Mouse (Mus musculus): ENCODE results near the gene Sycn. TPM values are rescaled to one million over a fixed set of nuclear protein-coding genes. Genes with fewer than 3 reads are reported as not detected.
"Not testable (repeated sequence)": the region's sequence is repeated elsewhere in the genome, so short reads cannot be mapped to it uniquely, and the experiment has no call there.

Sycn gene
- not detected in 2 replicates for polyA plus RNA-seq (2016; fragmentation: Nextera tagmentation; extraction: Ambion mirVana)

DNA sequence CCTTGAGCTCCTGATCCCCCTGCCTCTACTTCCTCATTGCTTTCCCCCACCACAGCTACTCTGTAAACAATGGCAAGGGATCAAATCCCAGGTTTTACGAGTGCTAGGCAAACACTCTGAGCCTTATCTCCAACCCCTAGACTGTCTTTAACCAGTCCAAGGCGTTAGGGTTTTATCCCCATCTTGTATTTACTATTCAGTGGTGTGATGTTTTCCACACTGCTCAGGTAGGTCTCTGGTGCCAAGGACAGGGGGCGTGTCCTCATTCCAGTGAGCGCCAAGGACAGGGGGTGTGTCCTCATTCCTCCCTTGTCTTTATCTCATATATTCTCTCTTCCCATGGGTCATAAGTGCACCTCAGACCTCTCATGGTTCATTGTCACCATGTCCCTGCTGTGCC is at the start of gene Sycn:
Gene Sycn, plus strand, starts transcription at position 360 of the 400 bp plus-strand sequence.
- no peak for ATAC-seq (ENCODE audit: low FRiP score, low read depth)
- peaks cover 8% of the 10 kb centered on the region; the same call in 1 of the 2 replicates for H3K4me1 ChIP-seq
- 83% methylated on average over 4 of the region's 4 CpGs for WGBS

DNA sequence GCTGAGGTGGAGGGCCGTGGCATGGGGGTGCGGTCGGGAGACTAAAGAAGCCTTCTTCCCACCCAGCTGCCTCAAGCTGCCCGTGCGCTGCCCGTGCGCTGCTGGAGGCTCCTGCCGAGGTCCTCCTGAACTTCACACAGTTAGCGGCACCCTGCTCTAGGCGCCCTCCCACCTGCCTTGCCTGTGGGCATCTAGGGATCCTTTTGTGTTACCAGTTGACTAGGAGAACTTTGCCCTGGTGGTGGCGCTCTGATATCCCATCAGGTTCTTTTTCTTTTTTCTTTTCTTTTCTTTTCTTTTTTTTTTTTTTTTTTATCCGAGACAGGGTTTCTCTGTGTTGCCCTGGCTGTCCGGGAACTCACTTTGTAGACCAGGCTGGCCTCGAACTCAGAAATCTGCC is 49.8 kb upstream of the Sycn start:
- Histone ChIP-seq H3K27me3 (replicated peaks) (peaks cover 7% of the 10 kb centered on the region; the same call in 1 of the 2 replicates), H3K4me1 (peaks cover 6% of the 10 kb centered on the region; the same call in 1 of the 2 replicates), H3K36me3 (no peaks in the 10 kb centered on the region), H3K9me3 (no peaks in the 10 kb centered on the region), H3K9ac (no peak overlapping the region), H3K4me2 (replicated peaks) (peak overlapping the region; percentile 12; the same call in 1 of the 2 replicates), H3K4me3 (no peak overlapping the region), H3K27ac (no peak overlapping the region)
- WGBS: 41% methylated on average over 14 of the region's 14 CpGs
- ATAC-seq (ENCODE audit: low FRiP score, low read depth): no peak

More for the DNA sequence above, at the start of gene Sycn:
- no peak within 1 kb of the TSS for H3K27ac ChIP-seq
- no peak within 1 kb of the TSS for H3K4me3 ChIP-seq
- no peaks in the 10 kb centered on the region for H3K36me3 ChIP-seq
- H3K4me2 ChIP-seq (replicated peaks): no peak within 1 kb of the TSS
- no peaks in the 10 kb centered on the region for H3K9me3 ChIP-seq
- H3K9ac ChIP-seq: no peak within 1 kb of the TSS
- peaks cover 16% of the 10 kb centered on the region for H3K27me3 ChIP-seq (replicated peaks)

DNA sequence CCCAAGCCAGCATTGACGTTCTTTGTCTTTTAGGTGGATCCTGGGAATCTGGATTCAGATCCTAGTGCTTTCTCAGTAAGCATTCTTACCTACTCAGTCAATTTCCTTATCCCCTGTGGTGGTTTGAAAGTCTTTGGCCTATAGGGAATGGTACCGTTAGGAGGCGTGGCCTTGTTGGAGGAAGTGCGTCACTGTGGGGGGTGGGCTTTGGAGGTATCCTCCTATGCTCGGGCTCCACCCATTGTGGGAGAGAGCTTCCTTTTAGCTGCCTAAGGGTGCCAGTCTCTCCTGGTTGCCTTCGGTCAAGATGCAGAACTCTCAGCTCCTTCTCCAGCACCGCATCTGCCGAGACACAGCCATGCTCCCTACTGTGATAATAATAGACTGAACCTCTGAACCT is 48.4 kb upstream of the Sycn start:
- H3K27ac ChIP-seq: no peak overlapping the region
- no peak overlapping the region for H3K9ac ChIP-seq
- 85% methylated on average over 8 of the region's 8 CpGs for WGBS
- no peaks in the 10 kb centered on the region for H3K9me3 ChIP-seq
- H3K4me3 ChIP-seq: no peak overlapping the region
- ATAC-seq (ENCODE audit: low FRiP score, low read depth): no peak
- peaks cover 7% of the 10 kb centered on the region; the same call in 1 of the 2 replicates for H3K27me3 ChIP-seq (replicated peaks)
- no peaks in the 10 kb centered on the region for H3K36me3 ChIP-seq
- no peak overlapping the region for H3K4me2 ChIP-seq (replicated peaks)
- H3K4me1 ChIP-seq: peaks cover 6% of the 10 kb centered on the region; the same call in 1 of the 2 replicates

DNA sequence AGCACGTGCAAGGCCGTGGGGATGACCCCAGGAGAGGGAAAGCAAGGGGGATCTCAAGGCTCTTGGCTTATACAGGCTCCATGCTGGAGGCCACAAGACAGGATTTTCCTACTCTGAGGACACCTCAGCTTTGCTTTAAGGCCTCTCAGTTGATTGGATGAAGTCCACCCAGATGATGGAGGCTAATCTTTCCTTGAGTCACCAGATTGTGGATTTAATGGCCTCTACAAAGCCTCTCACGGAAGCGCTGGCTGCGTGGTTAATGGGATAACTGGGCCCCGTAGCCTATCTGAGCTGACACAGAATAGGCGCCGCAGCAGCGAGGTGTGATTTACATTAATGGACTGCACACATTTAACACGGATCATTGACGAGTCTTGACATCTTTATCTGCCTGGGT is 45.3 kb upstream of the Sycn start:
- H3K9ac ChIP-seq: no peak overlapping the region
- no peaks in the 10 kb centered on the region for H3K27me3 ChIP-seq (replicated peaks)
- H3K4me1 ChIP-seq: no peaks in the 10 kb centered on the region
- H3K27ac ChIP-seq: no peak overlapping the region
- whole genome bisulfite sequencing: 66% methylated on average over 11 of the region's 11 CpGs
- H3K36me3 ChIP-seq: no peaks in the 10 kb centered on the region
- ATAC-seq (ENCODE audit: low FRiP score, low read depth): peak; percentile 25; the same call in 1 of the 2 replicates
- no peaks in the 10 kb centered on the region for H3K9me3 ChIP-seq
- no peak overlapping the region for H3K4me2 ChIP-seq (replicated peaks)
- H3K4me3 ChIP-seq: no peak overlapping the region

DNA sequence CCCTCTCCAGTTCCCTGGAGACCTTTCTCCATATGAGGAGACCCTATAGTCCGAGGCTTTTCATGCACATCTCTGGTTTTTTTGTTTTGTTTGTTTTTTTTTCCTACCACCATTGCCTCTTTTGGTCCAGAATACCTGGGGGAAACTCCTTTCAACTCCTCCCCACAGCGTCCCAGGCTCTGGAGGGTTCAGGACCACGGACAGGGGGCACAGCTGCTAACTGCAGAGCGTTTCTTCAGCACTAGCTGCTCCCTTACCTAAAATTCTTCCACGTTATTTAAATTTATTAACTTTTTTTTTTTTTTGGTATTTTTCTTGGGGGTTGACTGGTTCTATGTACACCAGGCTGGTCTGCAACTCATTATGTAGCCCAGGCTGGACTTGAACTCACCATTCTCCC is 35.1 kb upstream of the Sycn start:
- H3K4me1 ChIP-seq: no peaks in the 10 kb centered on the region
- WGBS: 12% methylated on average over 5 of the region's 5 CpGs
- H3K27ac ChIP-seq: no peak overlapping the region
- no peaks in the 10 kb centered on the region for H3K36me3 ChIP-seq
- H3K9me3 ChIP-seq: peaks cover 7% of the 10 kb centered on the region; the same call in 1 of the 2 replicates
- ATAC-seq (ENCODE audit: low FRiP score, low read depth): no peak
- H3K4me2 ChIP-seq (replicated peaks): no peak overlapping the region
- no peak overlapping the region for H3K9ac ChIP-seq
- H3K27me3 ChIP-seq (replicated peaks): no peaks in the 10 kb centered on the region
- no peak overlapping the region for H3K4me3 ChIP-seq

DNA sequence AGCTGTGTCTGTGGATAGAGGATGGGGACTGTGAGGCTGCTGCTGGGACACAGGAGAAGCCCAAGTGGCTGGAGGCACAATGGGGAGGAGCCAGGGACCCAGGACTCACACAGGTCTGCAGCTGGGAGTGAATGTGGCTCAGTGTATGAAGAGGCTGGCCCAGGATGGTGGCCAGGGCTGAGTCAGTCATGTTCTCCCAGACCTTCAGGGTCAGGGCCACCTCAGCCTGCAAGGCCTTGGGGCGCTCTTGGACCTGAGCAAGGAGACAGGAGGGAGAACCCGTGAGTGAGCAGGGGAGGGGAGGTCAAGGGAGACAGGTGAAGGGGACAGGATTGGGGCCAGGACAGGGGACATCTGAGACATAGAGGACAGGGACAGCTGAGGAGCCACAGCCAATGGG is 31.6 kb upstream of the Sycn start:
- WGBS: 86% methylated on average over 2 of the region's 2 CpGs
- H3K4me2 ChIP-seq (replicated peaks); ATAC-seq (ENCODE audit: low FRiP score, low read depth); H3K36me3 ChIP-seq; H3K9ac ChIP-seq; H3K4me1 ChIP-seq; H3K27ac ChIP-seq; H3K27me3 ChIP-seq (replicated peaks); H3K4me3 ChIP-seq; H3K9me3 ChIP-seq: not testable (repeated sequence)

DNA sequence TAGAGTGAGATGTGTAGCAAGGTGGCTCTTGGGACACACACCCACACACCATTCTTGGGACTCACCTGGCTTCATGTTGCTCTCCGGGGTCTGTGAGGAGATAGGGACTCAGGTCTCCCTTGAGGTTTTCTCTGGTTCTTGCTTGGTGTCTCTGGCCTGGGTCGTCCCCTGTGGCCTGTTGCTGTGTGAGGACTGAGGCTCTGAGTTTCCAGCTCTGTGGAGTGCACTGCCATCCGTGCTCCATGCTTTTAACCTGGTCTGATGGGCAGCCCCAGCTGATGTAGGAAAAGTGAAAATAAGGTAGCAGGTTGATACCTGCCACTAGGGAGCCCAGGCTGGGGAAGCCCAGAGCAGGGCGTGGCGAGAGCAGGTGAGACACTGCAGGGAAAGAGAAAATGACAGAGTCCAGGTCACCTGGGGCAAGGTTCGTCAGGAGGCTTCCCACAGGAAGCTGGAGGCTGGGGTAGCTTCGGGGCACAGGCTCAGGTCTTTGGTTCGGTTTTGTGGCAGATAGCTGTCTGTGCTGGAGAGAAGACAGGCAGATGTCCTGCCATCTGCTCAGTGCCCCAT is 30.2 kb upstream of the Sycn start, which contains the start of gene Ifnl2:
Gene Ifnl2, minus strand, starts transcription at position 51 of the 570 bp plus-strand sequence.
- not testable (repeated sequence) for H3K36me3 ChIP-seq; H3K9ac ChIP-seq; H3K27ac ChIP-seq; H3K4me3 ChIP-seq; H3K4me1 ChIP-seq; ATAC-seq (ENCODE audit: low FRiP score, low read depth); H3K27me3 ChIP-seq (replicated peaks); H3K9me3 ChIP-seq; H3K4me2 ChIP-seq (replicated peaks)
- 65% methylated on average over 8 of the region's 8 CpGs for WGBS

DNA sequence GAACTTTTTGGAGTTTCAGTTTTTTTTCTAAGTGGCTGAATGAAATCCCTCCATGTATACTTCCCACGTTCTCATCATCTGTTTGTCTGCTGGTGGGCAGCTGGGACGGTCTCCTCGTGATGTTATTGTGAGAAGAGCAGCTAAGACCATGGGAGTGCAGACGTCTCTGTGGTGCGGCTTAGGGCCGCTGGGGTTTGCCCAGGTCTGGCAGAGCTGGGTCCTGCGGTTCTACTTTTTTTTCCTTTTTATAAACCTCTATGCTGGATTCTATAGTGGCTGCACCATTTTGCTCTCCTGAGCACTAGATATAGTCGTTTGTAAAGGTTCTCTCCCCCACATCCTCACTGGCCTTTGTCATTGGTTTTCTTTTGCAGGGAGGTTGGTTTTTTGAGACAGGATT is 29.2 kb upstream of the Sycn start:
- Histone ChIP-seq H3K4me3 (no peak overlapping the region), H3K4me1 (no peaks in the 10 kb centered on the region), H3K36me3 (no peaks in the 10 kb centered on the region), H3K4me2 (replicated peaks) (no peak overlapping the region), H3K9me3 (no peaks in the 10 kb centered on the region), H3K27me3 (replicated peaks) (no peaks in the 10 kb centered on the region), H3K9ac (no peak overlapping the region), H3K27ac (no peak overlapping the region)
- ATAC-seq (ENCODE audit: low FRiP score, low read depth): no peak
- WGBS: 77% methylated on average over 8 of the region's 8 CpGs

DNA sequence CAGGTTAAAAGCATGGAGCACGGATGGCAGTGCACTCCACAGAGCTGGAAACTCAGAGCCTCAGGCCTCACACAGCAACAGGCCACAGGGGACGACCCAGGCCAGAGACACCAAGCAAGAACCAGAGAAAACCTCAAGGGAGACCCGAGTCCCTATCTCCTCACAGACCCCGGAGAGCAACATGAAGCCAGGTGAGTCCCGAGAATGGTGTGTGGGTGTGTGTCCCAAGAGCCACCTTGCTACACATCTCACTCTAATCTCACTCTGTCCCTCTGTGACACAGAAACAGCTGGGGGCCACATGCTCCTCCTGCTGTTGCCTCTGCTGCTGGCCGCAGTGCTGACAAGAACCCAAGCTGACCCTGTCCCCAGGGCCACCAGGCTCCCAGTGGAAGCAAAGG is 18.1 kb upstream of the Sycn start, which contains the start of gene Ifnl3:
Gene Ifnl3, plus strand, starts transcription at position 301 of the 400 bp plus-strand sequence.
- not testable (repeated sequence) for H3K4me1 ChIP-seq; H3K4me3 ChIP-seq; H3K27me3 ChIP-seq (replicated peaks); ATAC-seq (ENCODE audit: low FRiP score, low read depth); H3K36me3 ChIP-seq; H3K27ac ChIP-seq; H3K9me3 ChIP-seq; H3K9ac ChIP-seq; H3K4me2 ChIP-seq (replicated peaks)
- WGBS: 76% methylated on average over 5 of the region's 6 CpGs

DNA sequence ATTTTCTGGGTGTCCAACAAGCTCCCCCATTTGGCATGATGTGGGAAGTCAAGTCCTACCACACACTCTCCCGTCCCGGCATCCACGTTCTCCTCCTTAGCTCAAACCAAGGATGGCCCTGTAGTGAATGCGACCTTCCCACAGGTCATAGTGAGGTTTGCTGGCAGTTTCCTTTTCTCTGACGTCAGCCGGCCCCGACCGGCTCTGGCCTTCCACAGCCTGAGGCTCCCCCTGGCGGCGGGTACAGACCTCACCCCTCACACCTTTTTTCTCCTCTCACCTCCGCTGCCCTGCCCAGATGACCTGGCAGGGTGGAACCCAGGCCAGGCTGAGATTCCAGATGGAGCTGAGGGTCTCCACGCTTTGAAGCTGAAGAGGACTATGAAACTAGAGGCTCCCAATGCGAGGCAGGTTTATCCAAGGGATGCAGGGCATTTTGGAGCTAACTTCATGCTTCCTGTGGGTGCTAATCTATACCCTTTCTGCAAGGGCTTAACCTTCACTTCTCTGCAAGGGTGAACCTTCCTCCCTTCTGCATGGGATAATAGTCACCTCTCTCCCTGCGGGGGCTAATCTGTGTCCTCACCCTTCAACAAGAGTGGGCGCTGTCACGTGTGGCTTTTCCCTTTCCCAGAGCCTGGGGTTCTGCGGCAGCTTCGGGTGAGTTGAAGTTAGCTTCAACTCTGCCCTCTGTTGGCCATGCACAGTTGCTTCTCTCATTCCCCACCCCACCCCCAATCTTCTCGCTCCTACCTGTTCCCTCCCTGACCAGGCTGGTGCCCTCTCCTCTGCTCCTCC is 12.6 kb upstream of the Sycn start:
- ATAC-seq (ENCODE audit: low FRiP score, low read depth): peak; percentile 29; the same call in 1 of the 2 replicates
- no peaks in the 10 kb centered on the region for H3K9me3 ChIP-seq
- no peaks in the 10 kb centered on the region for H3K36me3 ChIP-seq
- H3K27ac ChIP-seq: no peak overlapping the region
- no peak overlapping the region for H3K4me2 ChIP-seq (replicated peaks)
- H3K9ac ChIP-seq: no peak overlapping the region
- H3K4me3 ChIP-seq: no peak overlapping the region
- whole genome bisulfite sequencing: 6% methylated on average over 19 of the region's 19 CpGs
- no peaks in the 10 kb centered on the region for H3K4me1 ChIP-seq
- H3K27me3 ChIP-seq (replicated peaks): no peaks in the 10 kb centered on the region

DNA sequence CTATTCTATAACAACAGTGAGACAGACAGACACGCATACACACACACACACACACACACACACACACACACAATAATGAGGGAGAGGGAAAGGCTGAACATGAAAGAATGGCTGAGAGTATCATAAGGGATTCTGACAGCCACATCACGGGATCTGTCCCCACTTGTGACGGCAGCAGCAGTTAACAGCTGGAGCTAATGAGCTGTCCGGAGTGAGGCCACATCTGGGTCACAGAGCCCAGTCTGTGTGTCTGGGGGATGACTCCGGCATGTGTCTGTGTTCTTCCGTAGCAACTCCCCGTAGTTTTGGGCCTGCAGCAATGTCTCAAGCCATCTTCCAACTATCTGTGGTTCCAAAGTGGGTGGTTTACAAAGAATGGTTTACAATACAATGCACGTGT is 8.7 kb upstream of the Sycn start:
- Histone ChIP-seq H3K9me3 (no peaks in the 10 kb centered on the region), H3K27ac (no peak overlapping the region), H3K4me3 (no peak overlapping the region), H3K27me3 (replicated peaks) (no peaks in the 10 kb centered on the region), H3K36me3 (no peaks in the 10 kb centered on the region), H3K4me1 (no peaks in the 10 kb centered on the region), H3K9ac (no peak overlapping the region), H3K4me2 (replicated peaks) (no peak overlapping the region)
- 77% methylated on average over 8 of the region's 8 CpGs for WGBS
- ATAC-seq (ENCODE audit: low FRiP score, low read depth): no peak

DNA sequence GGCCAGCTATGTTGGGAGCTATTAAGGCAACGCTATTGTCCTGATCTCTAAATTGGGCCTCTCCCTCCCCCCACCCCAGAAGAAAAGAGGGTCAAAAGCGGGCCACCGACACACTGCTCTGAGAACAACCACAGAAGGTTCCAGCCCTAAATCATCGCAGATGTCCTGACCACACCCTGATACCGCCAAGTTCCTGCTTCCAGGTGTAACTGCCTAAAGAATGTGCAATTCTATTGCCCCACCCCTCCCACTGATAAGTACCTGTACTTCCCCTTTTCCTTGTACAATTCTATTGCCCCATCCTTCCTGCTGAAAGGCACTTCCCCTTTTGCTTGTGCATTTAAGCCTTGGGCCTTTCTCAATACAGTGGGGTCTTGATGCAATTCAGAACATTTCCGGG is 1.8 kb upstream of the Sycn start:
- H3K27ac ChIP-seq, H3K4me3 ChIP-seq: not testable (repeated sequence)

More for the DNA sequence above, 1.8 kb upstream of the Sycn start:
- H3K9me3 ChIP-seq; H3K27me3 ChIP-seq (replicated peaks); H3K4me1 ChIP-seq; H3K9ac ChIP-seq; H3K36me3 ChIP-seq; ATAC-seq (ENCODE audit: low FRiP score, low read depth); H3K4me2 ChIP-seq (replicated peaks): not testable (repeated sequence)
- 89% methylated on average over 6 of the region's 6 CpGs for WGBS
